Mouse (Mus musculus) T-helper 1 cell (primary cell): Measurements from ENCODE around the gene Micu2.
"Not testable (repeated sequence)": the region's sequence is repeated elsewhere in the genome, so short reads cannot be mapped to it uniquely, and the experiment has no call there.

ENCODE experiments used
- in situ Hi-C: fragments of 300-600 bp; cut with MboI, MseI; formaldehyde crosslinking; loops from one replicate; pipeline ENCODE4 v1.15.1; 2025; ENCODE audit warnings: high pct_unique_total_duplicates

The Micu2 gene

DNA sequence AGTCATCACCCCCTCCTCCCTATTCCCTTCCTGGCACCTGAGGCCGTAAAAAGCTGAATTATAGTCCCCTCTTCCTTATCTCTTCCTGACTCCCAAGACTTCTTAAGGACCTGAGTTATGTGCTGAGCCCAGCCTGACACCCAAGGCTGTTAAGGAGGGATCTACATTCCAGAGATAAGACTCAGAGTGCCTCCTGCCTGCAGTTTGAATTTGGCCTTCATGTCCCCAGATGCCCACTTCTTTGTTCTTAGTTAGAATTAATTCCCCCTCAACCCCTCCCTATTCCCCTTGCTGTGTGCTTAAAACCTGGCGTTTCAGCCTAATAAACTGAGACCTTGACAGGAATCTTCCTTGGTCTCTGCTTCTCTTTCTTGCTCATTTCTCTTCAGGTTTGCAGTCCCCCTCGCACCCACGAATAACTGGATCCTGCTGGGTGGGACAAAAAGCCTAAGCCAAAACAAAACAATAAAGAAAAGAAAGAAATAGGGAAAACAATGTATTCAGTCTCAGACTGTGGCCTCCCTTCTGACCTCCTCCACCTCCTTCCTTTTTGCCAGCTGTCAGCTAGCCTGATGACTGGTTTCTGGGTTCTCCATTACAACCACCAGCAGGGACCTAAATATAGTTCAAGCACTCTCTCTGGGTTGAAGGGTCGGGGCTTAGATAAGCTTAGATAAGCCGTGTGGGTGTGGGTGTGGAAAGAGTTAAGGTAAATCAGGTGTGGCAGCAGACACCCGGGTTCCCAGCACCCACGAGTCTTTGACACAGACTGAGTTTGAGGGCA lies 102.8 kb downstream of the Micu2 start:
- in situ Hi-C loops: not testable (repeated sequence)

- in situ Hi-C loops: no loop called here
Measured at GRCm38 (mm10) chr14:57894346-57894745, 104.7 kb downstream of the Micu2 start.

DNA sequence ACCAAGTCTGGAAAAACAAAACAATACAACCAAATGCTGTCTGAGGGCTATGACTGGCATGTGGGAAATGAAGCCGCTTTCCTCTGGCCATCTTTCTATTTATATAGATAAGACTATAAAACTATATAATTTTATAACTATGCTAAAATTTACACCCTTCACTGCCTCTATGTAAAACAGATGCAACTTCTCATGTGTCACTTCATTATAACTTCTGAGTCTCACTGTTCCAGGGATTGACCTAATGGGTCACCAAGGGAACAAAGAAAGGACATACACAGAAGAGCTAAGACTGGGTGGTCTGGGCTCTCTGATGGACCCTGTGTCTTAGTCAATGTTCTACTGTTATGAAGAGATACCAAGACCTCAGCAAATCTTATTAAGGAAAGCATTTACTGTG lies 106.1 kb downstream of the Micu2 start:
- in situ Hi-C loops: no loop called here

GRCm38 (mm10) chr14:57890011-57890842 lies 108.8 kb downstream of the Micu2 start, which contains the start of gene Zdhhc20:
Gene Zdhhc20, minus strand, starts transcription at chr14:57890276.
- in situ Hi-C loops: no loop called here

DNA sequence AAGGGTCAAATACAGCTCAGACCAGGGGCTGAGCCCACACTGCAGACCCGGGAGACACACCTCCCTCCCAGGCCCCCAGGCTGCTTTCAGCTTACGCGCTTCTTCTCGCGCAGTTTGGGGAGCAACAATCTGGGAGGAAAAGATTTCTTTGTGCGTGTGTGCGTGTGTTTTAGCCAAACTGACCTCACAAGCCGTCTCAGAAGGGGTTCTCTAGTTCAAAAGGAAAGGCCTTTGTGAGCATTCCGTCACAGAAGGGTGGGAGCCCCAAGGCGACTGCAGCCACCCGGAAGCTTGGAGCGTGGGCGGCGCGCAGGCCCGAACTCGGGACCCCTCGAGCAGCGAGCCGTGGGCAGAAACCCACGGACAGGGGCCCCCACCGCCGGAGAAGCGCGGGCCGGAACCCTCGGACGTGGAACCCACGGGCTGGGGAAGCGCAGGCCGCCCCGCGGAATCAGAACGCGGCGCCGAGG lies 109.5 kb downstream of the Micu2 start:
- in situ Hi-C loops: no loop called here

GRCm38 (mm10) chr14:57887171-57887570 lies 111.9 kb downstream of the Micu2 start:
- in situ Hi-C loops: no loop called here

DNA sequence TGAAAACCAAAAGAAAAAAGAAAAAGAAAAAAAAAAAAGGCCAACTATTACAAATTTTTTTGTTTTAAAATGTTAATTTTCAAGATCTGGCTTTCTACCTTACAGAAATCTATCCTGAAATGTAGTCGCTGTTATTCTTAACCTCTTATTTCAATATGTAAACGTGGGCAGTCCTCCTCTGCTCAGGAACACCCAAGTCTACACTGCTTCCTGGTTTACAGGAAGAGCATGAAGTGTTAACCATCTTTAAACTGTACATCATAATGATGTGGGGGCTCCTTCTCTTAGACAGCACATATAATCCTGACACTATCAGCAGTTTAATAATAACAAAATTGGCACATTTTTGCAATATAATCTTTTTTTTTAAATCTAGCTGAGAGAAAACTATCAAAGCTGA lies 113.0 kb downstream of the Micu2 start:
- in situ Hi-C loops: no loop called here

GRCm38 (mm10) chr14:57883341-57883740 lies 115.7 kb downstream of the Micu2 start:
- in situ Hi-C loops: no loop called here

DNA sequence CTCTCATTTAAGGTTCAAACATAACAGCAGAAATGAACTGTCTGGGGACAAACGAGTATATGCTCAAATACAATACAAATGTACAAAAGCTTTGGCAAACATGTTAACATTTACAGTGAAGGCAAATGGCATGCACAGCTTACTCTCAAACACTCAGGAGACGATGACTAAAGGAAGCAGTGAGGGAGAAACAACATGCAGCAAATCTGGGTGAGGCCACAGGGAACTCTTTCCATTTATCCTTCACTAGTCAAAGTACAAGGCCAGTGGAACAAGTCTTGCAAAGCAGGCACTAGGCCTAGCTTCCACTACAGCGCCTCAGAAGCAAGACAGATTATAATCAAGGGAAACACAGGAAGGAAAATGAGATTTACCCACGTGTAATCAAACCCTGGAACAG lies 116.3 kb downstream of the Micu2 start:
- in situ Hi-C loops: no loop called here

- in situ Hi-C loops: no loop called here
Measured at GRCm38 (mm10) chr14:57881793-57882192, 117.3 kb downstream of the Micu2 start.

DNA sequence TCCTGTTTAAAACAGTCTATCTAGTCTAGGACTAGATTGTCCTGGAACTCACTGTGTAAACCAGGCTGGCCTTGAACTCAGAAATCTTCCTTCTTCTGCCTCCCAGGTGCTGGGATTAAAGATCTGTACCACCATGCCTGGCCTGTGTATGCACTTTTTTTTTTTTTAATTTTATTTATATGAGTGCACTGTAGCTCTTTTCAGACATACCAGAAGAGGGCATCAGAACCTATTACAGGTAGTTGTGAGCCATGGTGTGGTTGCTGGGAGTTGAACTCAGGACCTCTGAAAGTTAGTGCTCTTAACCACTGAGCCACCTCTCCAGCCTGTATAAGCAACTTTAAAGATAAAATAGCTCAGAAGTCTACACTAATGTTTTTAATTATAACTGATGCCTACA lies 118.0 kb downstream of the Micu2 start:
- in situ Hi-C loops: no loop called here

- in situ Hi-C loops: no loop called here
Measured at GRCm38 (mm10) chr14:57877921-57878320, 121.1 kb downstream of the Micu2 start.

DNA sequence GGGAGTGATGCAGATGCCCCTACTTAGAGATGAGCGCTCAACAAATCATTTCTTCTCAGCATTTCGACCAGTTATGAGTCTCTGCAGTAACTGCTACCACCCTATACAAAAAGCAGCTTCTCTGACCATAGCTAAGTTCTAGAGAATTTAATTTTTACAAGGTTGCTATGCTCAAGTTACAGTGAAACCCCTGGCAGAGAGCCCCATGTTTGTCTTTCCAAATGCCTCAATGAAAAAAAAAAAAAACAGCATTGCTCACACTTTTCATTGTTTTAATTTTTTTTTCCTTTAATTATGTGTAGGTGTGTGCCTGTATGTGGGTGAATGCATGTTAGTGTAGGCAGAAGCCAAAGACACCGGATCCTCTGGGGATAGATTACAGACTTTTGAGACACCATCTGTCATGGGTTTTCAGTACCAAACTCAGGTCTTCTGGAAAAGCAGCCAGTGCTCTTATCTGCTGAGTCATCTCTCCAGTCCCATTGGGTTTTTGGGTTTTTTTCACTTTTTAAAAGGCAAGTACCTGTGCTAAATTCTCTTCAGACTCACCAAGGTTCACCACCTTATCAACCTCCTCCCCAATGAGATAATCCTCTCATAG lies 132.3 kb downstream of the Micu2 start:
- in situ Hi-C loops: no loop called here
